Mouse (Mus musculus) lung, adult 2 months (tissue): Measurements from ENCODE around the gene Vwa2. TPM values are rescaled to one million over a fixed set of nuclear protein-coding genes. Genes with fewer than 3 reads are reported as not detected.

ENCODE experiments used
- DNase-seq: peaks from one replicate; pipeline ENCODE4 v3.0.0; 2022
- H3K4me1 ChIP-seq: fragments of 200-500 bp; 2 replicates; pipeline ENCODE4 v1.6.1; 2011; ENCODE audit warnings: low read length; ENCODE audit not compliant: control insufficient read depth, insufficient read depth
- H3K4me3 ChIP-seq: fragments of 200-500 bp; replicated peaks from 2 replicates; pipeline ENCODE3; 2011; ENCODE audit warnings: low read depth, mild to moderate bottlenecking, control low read depth, low read length; ENCODE audit errors: extremely low read depth
- CTCF ChIP-seq: fragments of 200-500 bp; IDR thresholded peaks from 2 replicates; pipeline ENCODE4 v1.5.1; 2011; ENCODE audit warnings: mild to moderate bottlenecking, low read length, control low read depth; ENCODE audit not compliant: insufficient read depth
- POLR2A ChIP-seq: fragments of 200-500 bp; IDR thresholded peaks from 2 replicates; pipeline ENCODE4 v1.6.1; 2011; ENCODE audit warnings: low read depth, mild to moderate bottlenecking, control low read depth, low read length, borderline replicate concordance; ENCODE audit errors: extremely low read depth
- WGBS: fragments of 180-500 bp; shearing (Covaris S2); methylation state at CpG from one replicate; pipeline ENCODE4 v1.1.7; 2018; 5-methylcytosine and 5-hydroxymethylcytosine counted together
- polyA plus RNA-seq: library from polyadenylated mRNA; depleted of rRNA; stranded (reverse); fragments of >200 nt; gene quantifications from 2 replicates; pipeline ENCODE4 v1.2.3, GENCODE M21; 2012

The Vwa2 gene
- polyA plus RNA-seq, 1 experiment = 0.22 TPM

DNA sequence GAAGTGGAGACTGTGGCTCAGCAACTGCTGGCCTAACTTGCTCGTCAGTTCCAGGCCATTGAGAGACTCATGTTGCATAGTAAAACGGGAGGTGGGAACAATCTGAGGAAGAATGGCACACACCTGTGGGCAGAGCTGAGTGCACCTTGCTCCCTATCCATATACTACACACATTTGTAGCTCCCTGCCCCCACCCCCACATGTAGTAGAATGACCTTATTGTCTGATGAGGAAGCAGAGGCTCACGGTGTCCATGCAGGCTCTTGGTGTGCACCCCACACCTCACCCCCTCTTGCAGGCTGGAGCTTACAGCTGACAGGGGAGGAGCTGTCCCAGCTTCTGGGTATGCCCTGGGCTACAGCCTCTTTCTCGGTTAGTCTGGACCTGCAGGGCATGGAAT, 6.3 kb upstream of the Vwa2 start:
- TF ChIP-seq POLR2A = no peak
- no peak for TF ChIP-seq CTCF
- Histone ChIP-seq H3K4me3 (no peak overlapping the region), H3K4me1 (no peaks in the 10 kb centered on the region)
- no peak for DNase-seq
- 70% methylated on average over 4 of the region's 4 CpGs for WGBS

DNA sequence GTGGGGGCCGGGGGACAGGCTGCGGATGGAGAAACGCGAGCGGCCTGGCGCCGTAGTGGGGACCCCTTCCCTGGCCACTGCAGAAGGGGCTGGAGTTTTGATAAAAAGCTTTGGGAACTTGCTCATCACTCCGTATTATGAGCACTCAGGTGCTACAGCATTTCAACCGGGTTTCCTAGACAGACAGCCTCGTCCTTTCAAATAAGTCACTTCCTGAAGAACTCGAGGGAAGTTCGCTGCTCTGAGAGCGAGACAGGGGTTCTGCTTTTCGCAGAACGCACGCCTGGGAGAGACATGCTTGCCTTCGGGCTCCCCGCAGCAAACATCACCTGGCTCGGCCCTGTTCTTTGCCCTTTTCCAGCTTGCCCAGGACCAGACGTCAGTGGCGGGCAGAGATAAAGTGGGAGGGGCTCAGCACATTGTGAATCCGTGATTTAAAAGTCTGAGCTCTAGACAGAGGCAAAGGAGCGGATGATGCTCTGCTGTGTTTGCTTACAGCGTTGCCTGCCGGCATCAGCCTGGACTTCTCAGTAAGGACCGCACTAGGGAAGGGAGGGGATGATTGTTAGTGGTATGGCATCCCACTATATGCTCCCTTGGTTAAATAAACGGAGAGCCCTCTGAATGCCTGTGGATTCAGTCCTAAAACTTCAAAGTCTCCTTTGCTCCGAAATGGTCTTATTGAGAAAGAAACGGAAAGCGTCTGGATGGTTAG, 709 bp downstream of the Vwa2 start:
- 12% methylated on average over 30 of the region's 30 CpGs for WGBS
- H3K4me3 ChIP-seq = no peak overlapping the region
- TF ChIP-seq CTCF (no peak), POLR2A (no peak)
- H3K4me1 ChIP-seq = no peaks in the 10 kb centered on the region
- no peak for DNase-seq

DNA sequence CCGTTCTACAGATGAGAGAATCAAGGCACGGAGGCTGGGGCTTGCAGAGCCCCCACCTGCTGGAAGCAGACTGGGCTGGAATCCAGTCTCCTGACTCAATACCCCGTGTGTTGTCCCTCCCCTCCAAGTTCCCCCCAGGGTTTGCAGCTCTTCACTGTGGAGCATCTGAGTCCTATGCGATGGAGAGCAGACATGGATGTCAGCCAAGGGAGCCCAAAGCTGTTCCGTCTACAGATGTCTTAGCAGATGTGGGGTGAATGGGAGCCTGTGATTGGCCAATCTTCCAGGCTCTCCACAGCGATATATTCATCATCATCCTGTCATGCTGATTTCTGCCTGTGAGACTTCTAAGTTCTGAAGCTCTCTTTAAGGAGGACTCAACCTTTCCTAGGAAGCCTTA, 3.3 kb downstream of the Vwa2 start:
- H3K4me3 ChIP-seq = no peak overlapping the region
- TF ChIP-seq CTCF (no peak), POLR2A (no peak)
- no peaks in the 10 kb centered on the region for H3K4me1 ChIP-seq
- no peak for DNase-seq
- 49% methylated on average over 6 of the region's 6 CpGs for WGBS

DNA sequence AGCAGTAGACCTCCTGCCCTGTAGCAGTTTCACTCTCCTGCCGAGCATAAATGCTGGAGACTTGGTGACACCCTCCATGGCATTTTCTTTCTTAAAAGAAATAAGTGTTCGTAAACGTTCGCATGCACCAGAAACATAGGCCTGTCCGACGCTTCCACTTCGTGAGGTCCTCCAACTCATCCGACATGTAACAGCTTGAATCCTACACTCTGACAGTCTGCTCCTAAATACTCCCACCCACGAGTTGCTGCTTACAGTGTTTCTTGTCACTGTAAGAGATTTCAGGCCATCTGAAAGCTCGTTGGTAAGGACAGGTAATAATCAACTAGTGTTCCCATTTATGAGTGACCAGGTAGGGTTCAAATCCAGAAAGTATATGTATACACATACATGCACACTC, 13.8 kb downstream of the Vwa2 start:
- Histone ChIP-seq H3K4me3 (no peak overlapping the region), H3K4me1 (peaks cover 4% of the 10 kb centered on the region; the same call in 1 of the 2 replicates)
- WGBS = 85% methylated on average over 10 of the region's 10 CpGs
- DNase-seq = no peak
- TF ChIP-seq POLR2A (no peak), CTCF (no peak)

DNA sequence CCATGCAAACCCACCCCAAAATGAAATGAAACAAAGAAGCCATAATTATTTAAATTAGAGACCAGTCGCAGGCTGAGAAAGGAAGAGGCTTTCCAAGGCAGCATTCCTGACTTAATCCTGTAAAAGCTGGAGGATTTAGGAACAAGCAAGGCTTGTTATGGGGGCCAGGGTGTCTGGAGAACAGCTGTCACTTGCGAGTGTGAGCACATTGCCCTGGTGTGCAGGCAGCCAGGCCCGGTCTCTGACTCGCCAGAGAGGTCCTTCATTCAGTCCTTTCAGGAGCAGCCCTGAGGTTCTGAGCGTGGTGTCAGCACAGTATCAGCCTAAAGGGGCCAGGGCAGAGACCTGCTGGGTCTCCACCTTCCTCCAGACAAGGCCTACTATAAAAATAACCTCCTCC, 14.6 kb downstream of the Vwa2 start:
- H3K4me1 ChIP-seq = peaks cover 4% of the 10 kb centered on the region; the same call in 1 of the 2 replicates
- H3K4me3 ChIP-seq = no peak overlapping the region
- 84% methylated on average over 5 of the region's 5 CpGs for WGBS
- DNase-seq = no peak
- TF ChIP-seq POLR2A = no peak
- TF ChIP-seq CTCF = no peak

DNA sequence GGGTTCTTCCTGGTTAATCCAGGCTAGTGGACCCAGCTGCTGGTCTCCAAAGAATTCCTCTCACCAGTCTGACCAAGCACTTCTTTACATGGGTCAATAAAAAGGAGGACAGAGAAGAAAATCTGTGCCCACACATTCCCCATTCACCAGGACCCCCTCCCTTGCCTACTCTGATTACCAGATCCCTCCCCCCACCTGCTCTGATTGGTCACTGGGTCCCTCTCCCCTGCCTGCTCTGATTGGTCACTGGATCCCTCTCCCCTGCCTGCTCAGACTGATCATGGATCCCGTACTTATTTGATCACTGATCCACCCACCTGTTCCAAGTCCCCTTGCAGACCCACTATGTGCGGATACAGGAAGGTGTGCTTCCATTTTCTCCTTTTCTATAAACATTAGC, 17.4 kb downstream of the Vwa2 start:
- TF ChIP-seq POLR2A = no peak
- TF ChIP-seq CTCF = no peak
- no peak for DNase-seq
- H3K4me3 ChIP-seq = no peak overlapping the region
- peaks cover 4% of the 10 kb centered on the region; the same call in 1 of the 2 replicates for H3K4me1 ChIP-seq
- 60% methylated on average over 2 of the region's 2 CpGs for WGBS

DNA sequence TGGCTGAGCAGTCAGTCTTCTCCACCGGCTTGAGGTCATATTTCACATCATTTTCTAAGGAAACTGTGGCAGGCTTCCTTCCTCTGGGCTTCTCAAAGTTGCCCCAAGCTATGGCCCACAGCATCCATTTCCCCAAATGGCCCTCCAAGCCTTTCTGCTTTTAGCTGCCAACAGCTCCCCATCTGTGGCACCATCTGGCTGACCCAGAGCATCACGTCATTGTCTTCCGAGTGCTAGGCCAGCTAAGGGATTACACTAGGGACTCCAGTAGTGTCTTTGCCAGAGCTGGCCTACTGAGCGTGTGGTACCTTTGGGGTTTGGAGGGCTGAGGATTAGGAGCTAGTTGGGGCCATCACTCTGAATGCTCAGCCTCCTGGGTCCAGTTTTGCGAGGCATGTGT, 18.5 kb downstream of the Vwa2 start:
- 93% methylated on average over 5 of the region's 5 CpGs for WGBS
- no peak for DNase-seq
- no peak for TF ChIP-seq CTCF
- no peak overlapping the region for H3K4me3 ChIP-seq
- peaks cover 4% of the 10 kb centered on the region; the same call in 1 of the 2 replicates for H3K4me1 ChIP-seq

DNA sequence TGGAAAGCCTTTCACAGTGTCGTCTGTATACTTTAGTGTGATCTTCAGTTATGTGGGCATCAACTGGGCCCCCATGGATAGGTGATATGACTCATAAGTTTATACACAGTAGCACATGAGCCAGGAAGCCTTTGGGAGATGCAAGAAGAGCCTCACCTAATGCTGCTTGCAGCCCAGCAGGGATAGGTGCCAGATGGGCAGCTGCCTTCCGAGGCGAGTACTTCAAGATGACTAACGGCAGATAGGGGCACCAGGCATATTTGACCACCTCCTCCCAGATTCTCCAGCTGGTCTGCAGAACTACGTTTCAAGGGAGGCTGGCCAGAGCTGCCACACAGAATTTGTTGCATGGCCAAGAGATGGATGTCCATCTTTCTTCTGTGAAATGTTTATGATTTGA, 19.3 kb downstream of the Vwa2 start:
- Histone ChIP-seq H3K4me1 (peaks cover 4% of the 10 kb centered on the region; the same call in 1 of the 2 replicates), H3K4me3 (no peak overlapping the region)
- 74% methylated on average over 5 of the region's 5 CpGs for WGBS
- TF ChIP-seq CTCF (no peak), POLR2A (no peak)
- no peak for DNase-seq

DNA sequence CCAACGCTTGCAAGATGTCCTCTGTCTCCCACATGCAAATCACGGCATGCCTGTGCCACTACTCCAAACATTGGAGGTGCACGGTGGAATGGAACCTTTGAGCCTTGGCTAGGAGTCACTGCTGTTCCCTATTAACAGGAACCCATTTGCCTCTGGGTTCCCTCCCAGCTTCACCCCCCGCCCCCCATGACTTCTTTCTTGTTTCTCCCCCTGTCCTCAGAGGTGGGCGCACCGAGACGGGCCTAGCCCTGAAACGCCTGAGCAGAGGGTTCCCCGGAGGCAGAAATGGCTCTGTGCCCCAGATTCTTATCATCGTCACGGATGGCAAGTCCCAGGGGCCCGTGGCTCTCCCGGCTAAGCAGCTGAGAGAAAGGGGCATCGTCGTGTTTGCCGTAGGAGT, 23.6 kb downstream of the Vwa2 start:
- no peak for DNase-seq
- Histone ChIP-seq H3K4me3 (no peak overlapping the region), H3K4me1 (no peaks in the 10 kb centered on the region)
- no peak for TF ChIP-seq CTCF
- 87% methylated on average over 16 of the region's 16 CpGs for WGBS

DNA sequence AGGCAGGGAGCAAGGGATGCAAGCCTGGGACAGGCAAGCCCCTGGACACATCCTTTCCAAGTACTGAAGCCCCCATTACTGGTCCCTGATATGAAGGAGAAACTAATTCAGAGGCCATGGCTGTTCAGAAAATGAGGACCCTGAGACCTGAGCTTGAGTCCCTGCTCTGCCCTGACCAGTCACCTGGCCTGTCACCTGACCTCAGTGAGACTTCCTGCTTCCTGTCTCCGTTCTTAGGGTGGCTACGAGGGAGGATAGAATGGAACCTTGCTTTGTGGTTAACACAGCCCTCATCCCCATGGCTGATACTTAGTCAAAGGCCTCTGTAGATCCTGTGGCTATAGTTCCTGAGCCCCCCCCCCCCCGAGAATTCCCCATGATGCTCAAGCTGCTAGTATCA, 30.0 kb downstream of the Vwa2 start:
- DNase-seq = no peak
- no peaks in the 10 kb centered on the region for H3K4me1 ChIP-seq
- TF ChIP-seq POLR2A = no peak
- WGBS = 51% methylated on average over 3 of the region's 3 CpGs
- no peak overlapping the region for H3K4me3 ChIP-seq
